Mouse (Mus musculus) neural tube, embryonic 10.5 days (tissue): ENCODE measurements at regions not wholly inside any gene's neighbourhood (a gene's known extent, or its start where the extent isn't known, plus 50 kb on each side); places are given as distances from the start of the nearest gene placed in this dataset.

ENCODE experiments used
- DNase-seq: peaks from one replicate; pipeline ENCODE4 v3.0.0-alpha.2; 2017; ENCODE audit warnings: low spot score; ENCODE audit errors: extremely low spot score

DNA sequence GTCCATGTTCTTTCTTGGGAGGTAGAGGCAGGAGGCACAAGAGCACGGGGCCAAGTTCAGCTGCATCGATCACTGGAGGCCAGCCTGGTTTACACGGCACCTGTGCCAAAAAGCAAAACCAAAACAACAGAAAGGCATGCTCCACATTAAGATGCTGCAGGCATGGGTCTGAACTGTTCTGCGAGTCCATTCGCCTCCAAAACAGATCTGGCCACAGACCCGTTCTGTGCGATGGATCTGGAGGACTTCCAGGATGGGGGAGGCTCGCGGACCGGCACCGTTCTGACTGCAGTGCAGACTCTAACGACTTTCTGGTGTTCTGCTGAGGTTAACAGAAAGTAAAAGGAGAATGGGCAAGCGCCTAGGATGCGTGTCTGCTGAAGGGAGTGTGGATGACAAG, 52.3 kb downstream of the A230072I06Rik start:
- no peak for DNase-seq

- no peak for DNase-seq
These were observed 53.0 kb downstream of the A230072I06Rik start for GRCm38 (mm10) chr8:12331652-12332051.

DNA sequence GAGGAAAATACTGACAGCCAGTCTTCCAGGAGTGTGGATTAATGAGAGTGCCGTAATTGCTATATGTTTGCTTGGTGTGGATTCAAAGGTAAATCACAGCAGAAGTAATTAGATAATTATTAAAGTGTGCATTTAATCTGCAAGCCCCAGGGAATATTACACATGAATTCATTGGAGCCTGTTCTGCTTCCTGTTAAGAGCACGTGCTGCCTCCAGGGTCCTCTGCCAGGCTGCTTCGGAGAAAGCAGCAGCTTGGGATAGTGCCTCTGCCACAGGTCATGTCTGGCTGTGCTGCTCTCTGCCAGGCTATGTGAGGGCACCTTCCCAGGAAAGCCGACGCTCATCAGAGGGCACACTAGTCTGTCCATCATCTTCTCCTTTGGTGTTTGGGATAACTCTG, 55.5 kb downstream of the A230072I06Rik start:
- no peak for DNase-seq

GRCm38 (mm10) chr8:12334605-12335004, 56.0 kb downstream of the A230072I06Rik start:
- DNase-seq, result peak; percentile 18

- DNase-seq, result no peak
These were observed 55.8 kb upstream of the Sox1 start for GRCm38 (mm10) chr8:12339149-12339924.

DNA sequence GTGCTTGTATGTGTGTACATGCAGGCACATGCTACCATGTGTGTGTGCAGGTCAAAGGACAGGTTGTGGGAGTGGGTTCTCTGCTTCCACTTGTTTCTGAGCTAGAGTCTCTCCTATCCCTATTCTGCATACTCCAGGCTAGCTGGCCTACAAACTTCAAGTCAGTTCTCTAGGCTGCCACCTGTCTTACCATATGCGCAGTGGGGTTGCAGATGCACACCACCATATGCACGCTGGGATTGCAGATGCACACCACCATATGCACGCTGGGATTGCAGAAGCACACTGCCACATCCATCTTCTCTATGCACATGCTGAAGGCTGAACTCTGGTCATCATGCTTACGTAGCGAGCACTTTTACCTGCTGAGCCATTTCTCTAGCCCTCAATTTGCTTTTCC, 54.1 kb upstream of the Sox1 start:
- DNase-seq, result no peak
